Mouse (Mus musculus): Measurements from ENCODE around the gene Dnajb11.

The Dnajb11 gene

DNA sequence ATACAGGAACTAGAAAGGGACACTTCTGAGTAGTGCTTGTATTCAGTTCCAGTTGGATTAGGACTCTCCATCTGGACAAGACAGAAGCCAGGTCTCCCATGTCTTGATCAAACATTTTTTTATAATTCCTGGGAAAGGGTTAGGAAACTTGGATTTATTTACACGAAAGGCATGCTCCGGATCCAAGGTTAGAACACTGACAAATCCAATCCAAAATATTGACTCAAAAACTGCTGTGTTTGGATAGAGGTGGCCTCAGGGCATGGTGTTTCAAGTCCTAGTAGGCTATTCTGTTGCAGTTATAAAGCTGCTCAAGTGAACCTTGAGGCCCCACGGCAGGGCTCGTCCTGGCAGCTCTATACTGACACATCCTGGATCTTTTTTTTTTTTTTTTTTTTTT lies 64.8 kb downstream of the Dnajb11 start:
- DNase-seq (ENCODE audit: extremely low spot score, low spot score) = no peak
